Mouse (Mus musculus) retina, embryonic 14.5 days (tissue): ENCODE measurements at regions not wholly inside any gene's neighbourhood (a gene's known extent, or its start where the extent isn't known, plus 50 kb on each side); places are given as distances from the start of the nearest gene placed in this dataset.

Experiments used
- DNase-seq: peaks from one replicate; pipeline ENCODE4 v3.0.0-alpha.2; 2015; ENCODE audit warnings: low spot score

GRCm38 (mm10) chr8:83837637-83838378 is 62.1 kb upstream of the Adgrl1 start:
- no peak for DNase-seq

GRCm38 (mm10) chr8:83829851-83830250 is 70.1 kb upstream of the Adgrl1 start:
- DNase-seq: no peak

DNA sequence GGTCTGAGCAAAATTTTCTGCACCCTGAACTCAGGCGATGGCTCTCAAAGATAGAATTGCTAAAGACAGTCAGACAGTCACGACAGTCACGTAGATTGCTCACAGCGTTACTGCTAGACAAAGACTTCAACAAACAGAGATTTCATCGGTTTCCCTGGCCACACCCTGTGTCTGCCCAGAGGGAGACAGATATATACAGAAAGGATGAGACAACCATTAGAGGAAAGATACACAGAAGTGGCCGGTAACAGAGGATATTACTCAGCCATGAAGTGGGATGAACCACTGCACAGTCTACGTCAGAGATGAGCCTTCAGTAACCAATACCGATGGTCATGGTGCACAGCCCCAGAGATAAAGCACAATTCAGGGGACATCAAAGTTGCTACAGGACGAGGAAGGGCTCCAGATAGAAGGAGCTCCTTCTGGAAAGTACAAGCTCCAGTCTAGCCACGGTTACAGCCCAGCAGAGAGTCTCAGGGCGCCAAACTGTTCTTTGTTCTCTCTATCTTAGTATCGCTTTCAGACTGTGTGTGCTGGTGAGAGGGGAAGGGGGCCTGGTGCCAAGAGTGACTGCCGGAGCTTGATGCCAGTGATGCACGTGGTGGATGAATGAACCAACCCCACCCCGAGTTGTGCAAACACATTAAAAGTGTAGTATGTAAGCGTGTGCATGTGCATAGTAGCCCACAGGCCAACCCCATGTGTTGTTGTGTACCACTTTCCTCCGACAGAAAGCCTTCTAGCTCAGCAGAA is 74.8 kb upstream of the Adgrl1 start:
- DNase-seq: no peak

DNA sequence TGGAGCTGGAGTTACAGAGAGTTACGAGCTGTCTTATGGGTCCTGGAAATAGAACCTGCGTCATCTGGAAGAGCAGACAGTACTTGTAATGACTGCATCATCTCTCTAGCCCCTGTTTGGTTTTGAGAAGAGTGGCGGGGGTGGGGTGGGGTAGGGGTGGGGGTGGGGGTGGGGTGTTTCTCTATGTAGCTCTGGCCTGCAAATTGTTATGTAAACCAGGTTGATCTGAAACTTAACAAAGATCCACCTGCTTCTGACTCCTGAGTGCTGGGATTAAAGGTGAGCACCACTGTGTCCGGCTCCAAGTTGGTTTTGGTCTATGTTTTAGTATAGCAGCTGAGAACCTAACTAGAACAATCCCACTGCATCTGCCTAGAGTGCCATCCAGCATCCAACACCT is 78.0 kb upstream of the Adgre5 start:
- no peak for DNase-seq

DNA sequence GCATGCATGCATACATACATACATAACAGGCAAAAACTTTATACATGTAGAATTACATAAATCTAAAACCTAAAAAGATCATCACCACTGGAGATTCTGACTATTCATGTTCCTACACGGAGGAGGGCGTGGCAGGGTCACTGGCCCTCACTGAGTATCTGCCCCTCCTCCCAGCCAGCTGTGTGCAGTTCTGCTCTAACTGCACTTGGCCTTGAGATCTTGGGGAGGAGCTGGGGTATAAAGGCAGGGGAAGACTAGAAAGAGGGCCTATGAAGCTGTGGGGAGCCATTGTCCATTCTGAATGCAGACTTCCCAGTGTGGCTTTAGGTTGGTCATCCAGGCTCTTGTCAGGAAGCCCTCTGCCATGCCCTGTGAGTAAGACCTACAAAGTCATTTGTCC is 69.5 kb upstream of the Adgre5 start:
- DNase-seq: no peak

DNA sequence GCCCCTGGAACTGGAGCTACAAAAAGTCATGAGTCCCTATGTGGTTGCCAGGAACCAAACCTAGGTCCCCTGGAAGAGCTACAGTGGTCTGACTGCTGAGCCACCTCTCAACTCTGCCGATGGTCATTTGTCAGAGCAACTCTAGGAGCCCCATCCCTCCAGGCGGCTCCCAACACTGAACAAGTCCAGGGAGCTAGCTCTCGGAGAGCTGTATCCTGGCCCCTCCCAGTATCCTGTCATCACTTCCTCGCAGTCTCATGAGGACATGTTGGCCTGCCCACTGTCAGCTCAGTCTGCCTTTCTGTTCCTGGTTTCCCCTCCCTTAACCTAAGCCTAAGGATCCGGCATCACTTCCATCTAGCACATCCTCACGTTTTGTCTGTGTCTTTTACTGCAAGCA is 64.5 kb upstream of the Adgre5 start:
- no peak for DNase-seq

- DNase-seq: peak; percentile 60
These were observed 62.2 kb upstream of the Adgre5 start for GRCm38 (mm10) chr8:83803312-83803711.

GRCm38 (mm10) chr8:83802506-83802905 is 61.4 kb upstream of the Adgre5 start:
- DNase-seq: no peak

DNA sequence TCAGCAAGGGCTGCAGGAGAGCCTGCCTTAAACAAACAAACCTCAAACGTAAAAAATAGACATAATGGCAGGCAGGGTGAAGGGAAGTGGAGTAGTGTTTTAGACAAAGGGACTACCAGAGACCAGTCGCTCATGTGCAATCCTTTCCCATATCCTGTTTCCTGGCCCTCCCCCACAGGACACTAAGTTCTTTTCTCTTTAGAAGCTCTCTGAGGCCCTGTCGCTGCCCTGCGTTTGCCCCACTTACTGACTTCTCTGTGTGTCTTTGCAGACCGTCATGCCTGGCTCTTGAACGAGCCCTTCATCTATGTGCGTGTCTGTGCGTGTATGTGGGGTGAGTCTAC is 58.5 kb upstream of the Adgre5 start:
- no peak for DNase-seq

- DNase-seq: no peak
These were observed 57.9 kb upstream of the Adgre5 start for GRCm38 (mm10) chr8:83798881-83799606.

- peak; percentile 47 for DNase-seq
These were observed 52.5 kb upstream of the Adgre5 start for GRCm38 (mm10) chr8:83793491-83794238.
